Mouse (Mus musculus) embryonic fibroblast, embryonic 13.5 days (primary cell): ENCODE results near the gene Ghr.

Source experiments
- CTCF ChIP-seq: IDR thresholded peaks from 2 replicates; pipeline ENCODE4 v1.5.1; 2011; ENCODE audit warnings: mild to moderate bottlenecking, control low read depth, low read length, moderate library complexity, borderline replicate concordance; ENCODE audit not compliant: insufficient read depth
- POLR2A ChIP-seq: IDR thresholded peaks from 2 replicates; pipeline ENCODE4 v1.6.1; 2011; ENCODE audit warnings: low read depth, mild to moderate bottlenecking, control low read depth, low read length, moderate library complexity

GRCm38 (mm10) chr15:3490011-3490410 is 93.3 kb downstream of the Ghr start:
- TF ChIP-seq CTCF (no peak), POLR2A (no peak)
